Mouse (Mus musculus): ENCODE results near the gene Mettl3.

GRCm38 (mm10) chr14:52256311-52257175 lies 48.4 kb downstream of the Mettl3 start:
- TF ChIP-seq POLR2A (IDR thresholded peaks at IDR 0.05; ENCODE audit: insufficient read depth, low read length) (no peak), CTCF (IDR thresholded peaks at IDR 0.05; ENCODE audit: low read depth, low read length) (no peak)
